Mouse (Mus musculus) heart, postnatal 0 days (tissue): ENCODE measurements around the gene Nmnat3. TPM values are rescaled to one million over a fixed set of nuclear protein-coding genes. Genes with fewer than 3 reads are reported as not detected.

ENCODE experiments used
- ATAC-seq: fragments of 200-750 bp; cut with Nextera tagmentation; 2 replicates; pipeline ENCODE4 v1.8.0; 2017; ENCODE audit warnings: low read depth, moderate number of reproducible peaks, moderate library complexity; ENCODE audit not compliant: insufficient read depth
- DNase-seq: peaks from one replicate; pipeline ENCODE4 v3.0.0-alpha.2; 2016; ENCODE audit warnings: low spot score
- H3K27ac ChIP-seq: fragments of 300-500 bp; sonication (generic); 2 replicates; pipeline ENCODE4 v1.5.1; 2014; ENCODE audit warnings: low read depth, mild to moderate bottlenecking
- H3K27me3 ChIP-seq: fragments of 300-500 bp; sonication (generic); 2 replicates; pipeline ENCODE4 v1.6.1; 2014; ENCODE audit warnings: low read length, mixed read lengths; ENCODE audit not compliant: control insufficient read depth, insufficient read depth
- H3K36me3 ChIP-seq: fragments of 300-500 bp; sonication (generic); replicated peaks from 2 replicates; pipeline ENCODE4 v1.6.1; 2014; ENCODE audit warnings: low read length, mixed read lengths; ENCODE audit not compliant: control insufficient read depth, insufficient read depth
- H3K4me1 ChIP-seq: fragments of 300-500 bp; sonication (generic); 2 replicates; pipeline ENCODE4 v1.6.1; 2014; ENCODE audit warnings: antibody characterized with exemption; ENCODE audit not compliant: control insufficient read depth, insufficient read depth
- H3K4me2 ChIP-seq: fragments of 300-500 bp; sonication (generic); 2 replicates; pipeline ENCODE4 v1.6.1; 2014; ENCODE audit warnings: low read depth, mild to moderate bottlenecking, low read length, moderate library complexity
- H3K4me3 ChIP-seq: fragments of 300-500 bp; sonication (generic); 2 replicates; pipeline ENCODE4 v1.5.1; 2014; ENCODE audit warnings: low read depth, low read length
- H3K9ac ChIP-seq: fragments of 300-500 bp; sonication (generic); replicated peaks from 2 replicates; pipeline ENCODE4 v1.6.1; 2014; ENCODE audit warnings: low read depth, low read length, mixed read lengths
- H3K9me3 ChIP-seq: fragments of 300-500 bp; sonication (generic); replicated peaks from 2 replicates; pipeline ENCODE4 v1.6.1; 2016; ENCODE audit warnings: low read length; ENCODE audit not compliant: control insufficient read depth
- CTCF ChIP-seq: IDR thresholded peaks from 2 replicates; pipeline ENCODE4 v1.5.1; 2016; ENCODE audit warnings: antibody characterized with exemption, control low read depth, low read depth
- EP300 ChIP-seq: IDR thresholded peaks from 2 replicates; pipeline ENCODE4 v1.6.1; 2016; ENCODE audit warnings: antibody characterized with exemption, low read depth
- WGBS: fragments of 180-500 bp; shearing (Covaris S2); extraction: QIAGEN DNeasy Blood & Tissue Kit; methylation state at CpG from one replicate; pipeline ENCODE4 v1.1.7; 2014; 5-methylcytosine and 5-hydroxymethylcytosine counted together
- polyA plus RNA-seq: library from polyadenylated mRNA; unstranded; fragments of >200 nt; fragmentation: Nextera tagmentation; extraction: Ambion mirVana; gene quantifications from 2 replicates; pipeline ENCODE4 v1.2.1, GENCODE M21; 2015
- total RNA-seq: library from RNA; depleted of rRNA; stranded (reverse); fragments of >200 nt; gene quantifications from 2 replicates; pipeline ENCODE4 v1.2.3, GENCODE M21; 2014; ENCODE audit warnings: low replicate concordance

Nmnat3 gene
- total and polyA plus RNA-seq, 2 experiments from 2014 or later: 9.0 to 15.1 TPM

- no peak for TF ChIP-seq EP300
- TF ChIP-seq CTCF: no peak
- no peak for ATAC-seq
These were observed 25.6 kb downstream of the Nmnat3 start for GRCm38 (mm10) chr9:98312622-98313374.

DNA sequence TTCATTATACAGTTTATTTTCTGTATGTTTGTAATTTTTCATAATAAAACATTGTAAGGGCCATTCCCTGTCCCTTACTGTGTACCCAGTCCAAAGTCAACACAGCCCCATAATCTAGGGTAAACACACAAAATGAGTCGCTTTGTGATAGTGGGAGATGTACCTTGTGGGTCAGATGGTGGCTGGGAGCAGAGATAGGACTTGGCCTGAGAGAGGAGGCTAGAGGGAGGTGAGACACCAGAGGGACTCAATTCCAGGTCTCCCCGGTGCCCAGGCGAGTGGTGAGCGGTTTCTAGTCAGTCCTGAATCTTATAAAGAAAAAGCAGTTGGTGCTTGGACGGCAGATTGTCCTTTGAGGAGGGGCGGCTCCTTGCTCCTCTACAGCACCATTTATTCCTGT lies 26.4 kb downstream of the Nmnat3 start:
- H3K27ac ChIP-seq: no peak overlapping the region
- TF ChIP-seq CTCF (no peak), EP300 (no peak)
- H3K4me2 ChIP-seq: no peak overlapping the region
- DNase-seq: no peak
- H3K36me3 ChIP-seq: no peaks in the 10 kb centered on the region
- H3K4me3 ChIP-seq: no peak overlapping the region
- 76% methylated on average over 6 of the region's 6 CpGs for WGBS
- H3K9me3 ChIP-seq: no peaks in the 10 kb centered on the region
- no peak overlapping the region for H3K9ac ChIP-seq
- H3K27me3 ChIP-seq: no peaks in the 10 kb centered on the region
- H3K4me1 ChIP-seq: no peaks in the 10 kb centered on the region
- no peak for ATAC-seq

More at GRCm38 (mm10) chr9:98312622-98313374, 25.6 kb downstream of the Nmnat3 start:
- DNase-seq: no peak
- H3K9ac ChIP-seq: no peak overlapping the region
- no peaks in the 10 kb centered on the region for H3K4me1 ChIP-seq
- no peak overlapping the region for H3K4me2 ChIP-seq
- H3K36me3 ChIP-seq: no peaks in the 10 kb centered on the region
- H3K4me3 ChIP-seq: no peak overlapping the region
- no peak overlapping the region for H3K27ac ChIP-seq
- no peaks in the 10 kb centered on the region for H3K27me3 ChIP-seq
- H3K9me3 ChIP-seq: no peaks in the 10 kb centered on the region
- 74% methylated on average over 6 of the region's 6 CpGs for WGBS

DNA sequence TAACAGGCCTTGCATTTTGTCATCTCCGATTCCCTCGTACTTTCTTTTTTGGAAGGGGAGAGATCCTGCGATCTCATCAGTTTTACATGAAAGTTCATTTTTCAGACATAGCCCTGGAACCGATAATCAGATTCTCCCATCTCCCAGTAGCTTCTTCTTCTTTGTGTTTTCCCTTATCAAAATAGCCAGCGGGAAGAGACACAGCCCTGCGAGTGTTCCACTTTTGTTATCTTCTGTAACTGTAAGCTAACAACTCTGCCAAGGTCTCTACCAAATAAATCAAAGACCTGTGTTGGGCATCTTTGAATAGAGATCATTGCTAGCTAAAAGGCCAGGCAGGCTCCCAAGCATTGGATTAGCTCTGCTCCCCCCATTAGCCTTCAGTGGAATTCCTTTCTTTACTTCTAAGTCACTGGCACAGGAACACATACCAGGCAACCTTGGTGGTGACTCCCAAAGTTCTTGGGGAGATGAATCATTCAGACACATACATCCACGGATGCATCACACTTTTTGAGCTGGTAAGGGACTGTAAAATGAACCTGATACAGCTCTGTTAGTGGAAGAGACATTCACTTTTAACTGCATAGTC lies 26.9 kb downstream of the Nmnat3 start:
- Histone ChIP-seq H3K27me3 (no peaks in the 10 kb centered on the region), H3K4me3 (no peak overlapping the region), H3K9me3 (no peaks in the 10 kb centered on the region), H3K4me1 (no peaks in the 10 kb centered on the region), H3K36me3 (no peaks in the 10 kb centered on the region), H3K27ac (no peak overlapping the region), H3K4me2 (no peak overlapping the region), H3K9ac (no peak overlapping the region)
- TF ChIP-seq EP300: no peak
- no peak for TF ChIP-seq CTCF
- no peak for DNase-seq
- no peak for ATAC-seq
- WGBS: 75% methylated on average over 7 of the region's 7 CpGs

DNA sequence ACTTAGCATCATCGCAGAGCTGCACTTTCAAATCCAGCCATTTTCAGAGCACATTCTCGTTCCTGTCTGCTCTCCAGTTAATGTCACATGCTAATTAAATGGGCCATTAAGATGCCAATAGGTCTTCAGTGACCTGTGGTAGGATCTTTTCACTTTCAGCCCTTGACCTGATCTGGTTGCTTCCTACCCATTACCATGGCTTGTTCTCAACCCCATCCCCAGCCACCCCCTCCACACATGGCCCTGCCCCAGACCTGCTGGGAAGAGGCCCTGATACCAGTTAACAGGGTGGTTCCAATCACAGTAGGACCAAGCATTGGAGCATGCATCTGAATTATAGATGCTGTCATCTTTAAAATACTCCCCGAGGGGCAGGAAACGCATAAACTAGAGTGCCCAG lies 30.7 kb downstream of the Nmnat3 start:
- no peak overlapping the region for H3K4me2 ChIP-seq
- no peak overlapping the region for H3K27ac ChIP-seq
- no peaks in the 10 kb centered on the region for H3K27me3 ChIP-seq
- peaks cover 10% of the 10 kb centered on the region for H3K9me3 ChIP-seq
- DNase-seq (no peak), ATAC-seq (no peak)
- H3K4me1 ChIP-seq: no peaks in the 10 kb centered on the region
- H3K9ac ChIP-seq: no peak overlapping the region
- no peaks in the 10 kb centered on the region for H3K36me3 ChIP-seq
- H3K4me3 ChIP-seq: no peak overlapping the region
- TF ChIP-seq EP300: no peak
- no peak for TF ChIP-seq CTCF
- 76% methylated on average over 4 of the region's 4 CpGs for WGBS

GRCm38 (mm10) chr9:98318875-98319274 lies 31.6 kb downstream of the Nmnat3 start:
- H3K27ac ChIP-seq: no peak overlapping the region

GRCm38 (mm10) chr9:98320785-98321184 lies 33.5 kb downstream of the Nmnat3 start:
- Histone ChIP-seq H3K36me3 (no peaks in the 10 kb centered on the region), H3K4me3 (no peak overlapping the region), H3K27me3 (no peaks in the 10 kb centered on the region), H3K27ac (no peak overlapping the region), H3K9me3 (peaks cover 10% of the 10 kb centered on the region), H3K9ac (no peak overlapping the region), H3K4me1 (no peaks in the 10 kb centered on the region), H3K4me2 (no peak overlapping the region)
- no peak for ATAC-seq
- TF ChIP-seq CTCF (no peak), EP300 (no peak)
- no peak for DNase-seq
- 80% methylated on average over 3 of the region's 3 CpGs for WGBS

More at GRCm38 (mm10) chr9:98318875-98319274, 31.6 kb downstream of the Nmnat3 start:
- H3K4me1 ChIP-seq: no peaks in the 10 kb centered on the region
- H3K4me2 ChIP-seq: no peak overlapping the region
- DNase-seq (no peak), ATAC-seq (no peak)
- no peaks in the 10 kb centered on the region for H3K36me3 ChIP-seq
- no peak for TF ChIP-seq CTCF
- TF ChIP-seq EP300: no peak
- no peak overlapping the region for H3K4me3 ChIP-seq
- 46% methylated on average over 3 of the region's 3 CpGs for WGBS
- peaks cover 10% of the 10 kb centered on the region for H3K9me3 ChIP-seq
- H3K9ac ChIP-seq: no peak overlapping the region
- no peaks in the 10 kb centered on the region for H3K27me3 ChIP-seq
